Mouse (Mus musculus): Measurements from ENCODE around the gene Rasa3. TPM values are rescaled to one million over a fixed set of nuclear protein-coding genes. Genes with fewer than 3 reads are reported as not detected.

Rasa3 gene
- polyA plus RNA-seq, 1 experiment from 2014 or later, result 45.6 TPM

GRCm38 (mm10) chr8:13696157-13696556, 18.8 kb upstream of the Rasa3 start:
- no peak for ATAC-seq (ENCODE audit: borderline replicate concordance, extremely low read depth, low FRiP score, low TSS enrichment)

GRCm38 (mm10) chr8:13695203-13695867, 17.9 kb upstream of the Rasa3 start:
- WGBS, result 83% methylated on average over 10 of the region's 10 CpGs
- no peak overlapping the region for H3K27ac ChIP-seq
- no peak overlapping the region for H3K4me2 ChIP-seq
- H3K36me3 ChIP-seq, result no peaks in the 10 kb centered on the region
- no peaks in the 10 kb centered on the region for H3K9me3 ChIP-seq
- no peak for ATAC-seq (ENCODE audit: borderline replicate concordance, extremely low read depth, low FRiP score, low TSS enrichment)
- no peaks in the 10 kb centered on the region for H3K4me1 ChIP-seq
- H3K27me3 ChIP-seq, result no peaks in the 10 kb centered on the region
- H3K9ac ChIP-seq, result no peak overlapping the region
- no peak overlapping the region for H3K4me3 ChIP-seq

More at GRCm38 (mm10) chr8:13696157-13696556, 18.8 kb upstream of the Rasa3 start:
- H3K9me3 ChIP-seq, result no peaks in the 10 kb centered on the region
- no peaks in the 10 kb centered on the region for H3K4me1 ChIP-seq
- no peak overlapping the region for H3K27ac ChIP-seq
- H3K27me3 ChIP-seq, result no peaks in the 10 kb centered on the region
- no peaks in the 10 kb centered on the region for H3K36me3 ChIP-seq
- H3K9ac ChIP-seq, result no peak overlapping the region
- no peak overlapping the region for H3K4me2 ChIP-seq
- 79% methylated on average over 4 of the region's 4 CpGs for WGBS
- no peak overlapping the region for H3K4me3 ChIP-seq

GRCm38 (mm10) chr8:13694735-13695134, 17.3 kb upstream of the Rasa3 start:
- no peaks in the 10 kb centered on the region for H3K9me3 ChIP-seq
- whole genome bisulfite sequencing, result 56% methylated on average over 12 of the region's 12 CpGs

GRCm38 (mm10) chr8:13692302-13693066, 15.1 kb upstream of the Rasa3 start:
- H3K27me3 ChIP-seq, result no peaks in the 10 kb centered on the region
- H3K9me3 ChIP-seq, result no peaks in the 10 kb centered on the region
- no peak overlapping the region for H3K27ac ChIP-seq
- H3K4me2 ChIP-seq, result no peak overlapping the region
- no peak for ATAC-seq (ENCODE audit: borderline replicate concordance, extremely low read depth, low FRiP score, low TSS enrichment)
- no peak overlapping the region for H3K9ac ChIP-seq
- 63% methylated on average over 10 of the region's 10 CpGs for WGBS
- no peak overlapping the region for H3K4me3 ChIP-seq
- peaks cover 12% of the 10 kb centered on the region for H3K4me1 ChIP-seq
- no peaks in the 10 kb centered on the region for H3K36me3 ChIP-seq

More at GRCm38 (mm10) chr8:13694735-13695134, 17.3 kb upstream of the Rasa3 start:
- Histone ChIP-seq H3K27ac (no peak overlapping the region), H3K4me3 (no peak overlapping the region), H3K9ac (no peak overlapping the region), H3K36me3 (no peaks in the 10 kb centered on the region), H3K4me2 (no peak overlapping the region), H3K27me3 (no peaks in the 10 kb centered on the region), H3K4me1 (no peaks in the 10 kb centered on the region)
- ATAC-seq (ENCODE audit: borderline replicate concordance, extremely low read depth, low FRiP score, low TSS enrichment), result no peak

GRCm38 (mm10) chr8:13689331-13689730, 11.9 kb upstream of the Rasa3 start:
- H3K9me3 ChIP-seq, result no peaks in the 10 kb centered on the region
- 81% methylated on average over 5 of the region's 5 CpGs for WGBS
- no peak overlapping the region for H3K9ac ChIP-seq
- H3K4me3 ChIP-seq, result no peak overlapping the region
- no peak overlapping the region for H3K4me2 ChIP-seq
- H3K4me1 ChIP-seq, result peaks cover 12% of the 10 kb centered on the region
- H3K27ac ChIP-seq, result no peak overlapping the region
- H3K36me3 ChIP-seq, result no peaks in the 10 kb centered on the region
- ATAC-seq (ENCODE audit: borderline replicate concordance, extremely low read depth, low FRiP score, low TSS enrichment), result no peak
- H3K27me3 ChIP-seq, result no peaks in the 10 kb centered on the region

- no peaks in the 10 kb centered on the region for H3K27me3 ChIP-seq
- ATAC-seq (ENCODE audit: borderline replicate concordance, extremely low read depth, low FRiP score, low TSS enrichment), result peak; percentile 53; the same call in 1 of the 2 replicates
- H3K9ac ChIP-seq, result no peak overlapping the region
- H3K4me1 ChIP-seq, result peaks cover 12% of the 10 kb centered on the region
- H3K36me3 ChIP-seq, result no peaks in the 10 kb centered on the region
- no peak overlapping the region; the same call in 1 of the 2 replicates for H3K4me2 ChIP-seq
- WGBS, result 23% methylated on average over 6 of the region's 6 CpGs
- H3K9me3 ChIP-seq, result no peaks in the 10 kb centered on the region
- no peak overlapping the region for H3K4me3 ChIP-seq
- peak overlapping the region; percentile 73 for H3K27ac ChIP-seq
These were observed 11.1 kb upstream of the Rasa3 start for GRCm38 (mm10) chr8:13688461-13688860.

- Histone ChIP-seq H3K4me2 (no peak overlapping the region), H3K27ac (peak overlapping the region; percentile 73), H3K9ac (no peak overlapping the region), H3K9me3 (no peaks in the 10 kb centered on the region), H3K36me3 (no peaks in the 10 kb centered on the region), H3K4me1 (peaks cover 12% of the 10 kb centered on the region), H3K27me3 (no peaks in the 10 kb centered on the region), H3K4me3 (no peak overlapping the region)
- no peak for ATAC-seq (ENCODE audit: borderline replicate concordance, extremely low read depth, low FRiP score, low TSS enrichment)
- WGBS, result 66% methylated on average over 4 of the region's 4 CpGs
These were observed 10.5 kb upstream of the Rasa3 start for GRCm38 (mm10) chr8:13687941-13688340.

- H3K4me1 ChIP-seq, result peaks cover 12% of the 10 kb centered on the region
- no peaks in the 10 kb centered on the region for H3K9me3 ChIP-seq
- H3K27me3 ChIP-seq, result no peaks in the 10 kb centered on the region
- ATAC-seq (ENCODE audit: borderline replicate concordance, extremely low read depth, low FRiP score, low TSS enrichment), result no peak
- no peaks in the 10 kb centered on the region for H3K36me3 ChIP-seq
- no peak overlapping the region for H3K27ac ChIP-seq
- WGBS, result 86% methylated on average over 8 of the region's 8 CpGs
- no peak overlapping the region for H3K4me2 ChIP-seq
- no peak overlapping the region for H3K9ac ChIP-seq
- H3K4me3 ChIP-seq, result no peak overlapping the region
These were observed 9.8 kb upstream of the Rasa3 start for GRCm38 (mm10) chr8:13687101-13687717.

- no peak overlapping the region for H3K4me2 ChIP-seq
- H3K4me3 ChIP-seq, result no peak overlapping the region
- WGBS, result 52% methylated on average over 7 of the region's 7 CpGs
- ATAC-seq (ENCODE audit: borderline replicate concordance, extremely low read depth, low FRiP score, low TSS enrichment), result peak; percentile 39; the same call in 1 of the 2 replicates
- H3K9ac ChIP-seq, result no peak overlapping the region
- H3K4me1 ChIP-seq, result peaks cover 12% of the 10 kb centered on the region
- H3K27ac ChIP-seq, result no peak overlapping the region
- no peaks in the 10 kb centered on the region for H3K27me3 ChIP-seq
- H3K36me3 ChIP-seq, result no peaks in the 10 kb centered on the region
- no peaks in the 10 kb centered on the region for H3K9me3 ChIP-seq
These were observed 9.0 kb upstream of the Rasa3 start for GRCm38 (mm10) chr8:13686426-13686825.

GRCm38 (mm10) chr8:13685674-13686314, 8.4 kb upstream of the Rasa3 start:
- no peak overlapping the region for H3K27ac ChIP-seq
- H3K27me3 ChIP-seq, result no peaks in the 10 kb centered on the region
- H3K36me3 ChIP-seq, result no peaks in the 10 kb centered on the region
- no peak overlapping the region for H3K4me3 ChIP-seq
- no peak for ATAC-seq (ENCODE audit: borderline replicate concordance, extremely low read depth, low FRiP score, low TSS enrichment)
- WGBS, result 87% methylated on average over 16 of the region's 16 CpGs
- peaks cover 12% of the 10 kb centered on the region for H3K4me1 ChIP-seq
- H3K9me3 ChIP-seq, result no peaks in the 10 kb centered on the region
- H3K9ac ChIP-seq, result no peak overlapping the region
- no peak overlapping the region for H3K4me2 ChIP-seq

GRCm38 (mm10) chr8:13684131-13684530, 6.7 kb upstream of the Rasa3 start:
- Histone ChIP-seq H3K27ac (no peak overlapping the region), H3K4me3 (no peak overlapping the region), H3K4me1 (peaks cover 12% of the 10 kb centered on the region), H3K9me3 (no peaks in the 10 kb centered on the region), H3K36me3 (no peaks in the 10 kb centered on the region), H3K27me3 (peaks cover 6% of the 10 kb centered on the region; the same call in 1 of the 2 replicates), H3K9ac (no peak overlapping the region), H3K4me2 (no peak overlapping the region)
- 31% methylated on average over 7 of the region's 7 CpGs for WGBS
- no peak for ATAC-seq (ENCODE audit: borderline replicate concordance, extremely low read depth, low FRiP score, low TSS enrichment)

Measured in lung, embryonic 15.5 days (tissue).